Mouse (Mus musculus) activated CD4-positive, CD25-positive, alpha-beta regulatory T cell, adult 4 months (primary cell): ENCODE results near the gene Rabgap1. TPM values are rescaled to one million over a fixed set of nuclear protein-coding genes. Genes with fewer than 3 reads are reported as not detected.
A peak's percentile ranks its signal among the peaks of the same experiment; 100 is the strongest.
"Not testable (repeated sequence)": the region's sequence is repeated elsewhere in the genome, so short reads cannot be mapped to it uniquely, and the experiment has no call there.

ENCODE experiments used
- ATAC-seq: one replicate; pipeline ENCODE4 v1.8.0; 2017
- polyA plus RNA-seq, 2 experiments: library from polyadenylated mRNA; unstranded; fragments of 100-300 nt; shearing (Covaris generic); gene quantifications; one replicate each; pipeline ENCODE4 v1.2.1; 2017

The Rabgap1 gene
- polyA plus RNA-seq = 10 to 100 TPM; 34.9 to 45.9 TPM

- peak; percentile 96 for ATAC-seq
These were observed at the start of gene Rabgap1, which contains the start of the genes Zbtb26 and Zbtb6 for GRCm38 (mm10) chr2:37442611-37443591. Rabgap1 (plus strand) TSS chr2:37443279. Zbtb26 (minus strand) TSS chr2:37443135. Zbtb6 (minus strand) TSS chr2:37443171.

GRCm38 (mm10) chr2:37395539-37395938 lies 47.5 kb upstream of the Rabgap1 start:
- ATAC-seq = no peak

- no peak for ATAC-seq
These were observed 21.2 kb upstream of the Rabgap1 start for GRCm38 (mm10) chr2:37421903-37422302.

- ATAC-seq = peak; percentile 99
These were observed 20.5 kb upstream of the Rabgap1 start, which contains the start of gene Rc3h2 for GRCm38 (mm10) chr2:37422306-37423304. Rc3h2 (minus strand) TSS chr2:37422903.

GRCm38 (mm10) chr2:37423671-37424070 lies 19.4 kb upstream of the Rabgap1 start:
- ATAC-seq = no peak

- peak; percentile 96 for ATAC-seq
These were observed 12.2 kb upstream of the Rabgap1 start for GRCm38 (mm10) chr2:37430593-37431464.

- no peak for ATAC-seq
These were observed 11.5 kb upstream of the Rabgap1 start for GRCm38 (mm10) chr2:37431609-37432008.

GRCm38 (mm10) chr2:37451667-37452375 lies 8.7 kb downstream of the Rabgap1 start:
- peak; percentile 95 for ATAC-seq

- peak; percentile 30 for ATAC-seq
These were observed 9.3 kb downstream of the Rabgap1 start for GRCm38 (mm10) chr2:37452376-37452760.

GRCm38 (mm10) chr2:37460707-37461106 lies 17.6 kb downstream of the Rabgap1 start:
- ATAC-seq = no peak

- ATAC-seq = no peak
These were observed 23.2 kb downstream of the Rabgap1 start for GRCm38 (mm10) chr2:37466266-37466665.

- ATAC-seq = no peak
These were observed 36.5 kb downstream of the Rabgap1 start for GRCm38 (mm10) chr2:37479559-37479958.

GRCm38 (mm10) chr2:37480039-37480438 lies 37.0 kb downstream of the Rabgap1 start:
- no peak for ATAC-seq

GRCm38 (mm10) chr2:37484165-37484564 lies 41.1 kb downstream of the Rabgap1 start:
- no peak for ATAC-seq

GRCm38 (mm10) chr2:37485370-37485769 lies 42.3 kb downstream of the Rabgap1 start:
- no peak for ATAC-seq

- ATAC-seq = no peak
These were observed 43.3 kb downstream of the Rabgap1 start for GRCm38 (mm10) chr2:37486408-37486807.

- no peak for ATAC-seq
These were observed 45.9 kb downstream of the Rabgap1 start for GRCm38 (mm10) chr2:37488956-37489355.

- ATAC-seq = no peak
These were observed 54.2 kb downstream of the Rabgap1 start for GRCm38 (mm10) chr2:37497321-37497720.

- not testable (repeated sequence) for ATAC-seq
These were observed 62.8 kb downstream of the Rabgap1 start for GRCm38 (mm10) chr2:37505856-37506255.

GRCm38 (mm10) chr2:37511134-37511901 lies 68.2 kb downstream of the Rabgap1 start:
- no peak for ATAC-seq
